Mouse (Mus musculus): ENCODE measurements around the gene Ankra2. TPM values are rescaled to one million over a fixed set of nuclear protein-coding genes. Genes with fewer than 3 reads are reported as not detected.

Ankra2 gene
- polyA plus RNA-seq, 1 experiment from 2014 or later = 62.3 TPM

DNA sequence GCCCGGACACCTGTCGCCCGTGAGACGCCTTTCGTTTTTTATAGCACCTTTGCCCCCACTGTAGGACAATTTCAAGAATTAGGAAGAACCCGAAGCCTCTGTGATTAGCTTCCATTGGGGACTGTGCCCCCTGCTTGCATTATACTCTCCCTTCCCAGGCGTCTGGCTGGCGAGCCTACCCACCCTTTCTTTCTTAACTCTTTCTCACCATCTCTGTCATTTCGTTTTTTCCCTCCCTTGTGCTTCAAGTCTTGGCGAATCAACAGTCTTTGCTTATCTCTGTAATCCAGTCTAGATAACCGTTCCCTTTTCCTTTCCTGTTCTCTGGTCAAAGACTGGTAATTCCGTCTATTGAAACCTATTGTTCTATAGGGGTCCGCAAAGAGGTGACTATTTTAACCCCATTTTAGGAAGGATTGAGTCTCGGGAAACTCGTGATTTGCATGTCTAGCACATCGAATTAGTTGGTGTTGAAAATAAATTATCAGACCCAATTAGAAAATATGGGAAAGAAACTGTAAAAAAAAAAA is 649 bp downstream of the Ankra2 start:
- ATAC-seq (ENCODE audit: low FRiP score) = peak; percentile 11; the same call in 1 of the 2 replicates

DNA sequence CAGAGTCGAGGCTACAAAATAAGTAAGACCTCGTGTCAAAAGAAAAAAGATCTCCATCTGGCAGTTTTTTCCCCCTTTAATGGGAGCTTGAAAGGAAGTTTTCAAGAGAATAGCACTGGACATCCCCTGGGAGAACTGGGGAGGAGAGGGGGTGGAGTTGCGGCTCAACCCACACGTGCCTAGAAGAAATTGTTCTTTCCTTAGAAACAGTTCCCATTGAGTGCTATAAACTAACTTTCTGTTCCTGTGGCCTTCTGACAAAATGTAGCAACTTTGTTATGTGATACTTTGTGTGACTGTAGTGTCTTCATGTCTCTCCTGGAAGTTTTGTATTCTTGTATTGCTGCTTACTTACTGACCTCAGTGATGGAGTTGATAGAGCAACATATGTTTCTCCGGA is 1.2 kb downstream of the Ankra2 start:
- 24% methylated on average over 5 of the region's 5 CpGs for WGBS
- H3K9me3 ChIP-seq = no peaks in the 10 kb centered on the region
- ATAC-seq (ENCODE audit: low FRiP score) = no peak
- H3K4me2 ChIP-seq = peak overlapping the region; percentile 97
- H3K4me3 ChIP-seq = peak overlapping the region; percentile 88
- H3K4me1 ChIP-seq (replicated peaks) = peaks cover 23% of the 10 kb centered on the region
- H3K9ac ChIP-seq = peak overlapping the region; percentile 92
- no peak overlapping the region for H3K27ac ChIP-seq
- H3K36me3 ChIP-seq = peaks cover 23% of the 10 kb centered on the region
- H3K27me3 ChIP-seq = no peaks in the 10 kb centered on the region

More for the DNA sequence above, 649 bp downstream of the Ankra2 start:
- Histone ChIP-seq H3K4me3 (peak overlapping the region; percentile 88), H3K9me3 (no peaks in the 10 kb centered on the region), H3K27ac (peak overlapping the region; percentile 96), H3K27me3 (no peaks in the 10 kb centered on the region), H3K36me3 (peaks cover 20% of the 10 kb centered on the region), H3K4me1 (replicated peaks) (peaks cover 23% of the 10 kb centered on the region), H3K4me2 (peak overlapping the region; percentile 97), H3K9ac (peak overlapping the region; percentile 92)
- under 1% methylated on average over 16 of the region's 16 CpGs for WGBS

DNA sequence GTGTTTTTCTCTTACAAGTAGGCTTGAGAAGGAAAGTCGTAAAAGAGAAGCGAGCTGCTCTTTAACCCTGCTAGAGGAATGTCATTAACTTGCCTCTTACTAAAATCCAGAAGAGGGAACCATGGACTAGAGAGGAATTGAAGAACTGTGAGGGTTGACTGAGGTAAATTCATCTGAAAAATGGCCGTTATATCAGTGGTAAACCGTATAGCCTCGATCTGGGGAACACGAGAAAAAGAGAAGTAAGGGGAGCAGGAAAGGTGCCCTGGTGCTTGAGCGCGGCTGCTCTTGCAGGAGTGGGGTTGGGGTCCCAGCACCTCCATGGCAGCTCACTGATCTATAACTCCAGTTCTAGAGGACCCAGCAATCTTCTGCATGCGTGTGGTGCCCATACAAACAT is 11.1 kb downstream of the Ankra2 start:
- Histone ChIP-seq H3K36me3 (peaks cover 59% of the 10 kb centered on the region), H3K9ac (no peak overlapping the region), H3K4me3 (no peak overlapping the region)

DNA sequence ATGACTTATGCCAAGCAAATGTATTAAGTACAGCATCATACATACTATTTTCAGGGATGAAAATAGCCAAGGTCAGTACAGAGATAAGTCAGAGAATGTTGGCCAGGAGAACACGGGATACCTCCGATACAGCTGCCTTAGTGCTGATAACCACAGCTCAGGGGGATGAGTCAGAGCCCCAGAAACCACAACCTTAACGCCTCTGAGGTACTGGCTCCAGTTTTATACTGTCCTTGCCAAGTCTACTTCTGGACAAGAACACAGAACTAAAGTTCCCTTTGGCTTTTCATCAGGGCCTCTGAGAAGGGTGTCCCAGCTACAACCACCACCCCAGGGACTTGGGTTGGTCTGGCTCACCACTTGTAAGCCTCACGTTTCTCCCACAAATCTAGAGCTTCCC is 12.8 kb downstream of the Ankra2 start:
- Histone ChIP-seq H3K4me2 (no peak overlapping the region), H3K9me3 (no peaks in the 10 kb centered on the region), H3K27me3 (no peaks in the 10 kb centered on the region), H3K4me1 (replicated peaks) (no peaks in the 10 kb centered on the region), H3K4me3 (no peak overlapping the region), H3K27ac (no peak overlapping the region), H3K36me3 (peaks cover 49% of the 10 kb centered on the region), H3K9ac (no peak overlapping the region)
- WGBS = 97% methylated on average over 4 of the region's 4 CpGs
- ATAC-seq (ENCODE audit: low FRiP score) = no peak

More for the DNA sequence above, 11.1 kb downstream of the Ankra2 start:
- Histone ChIP-seq H3K4me2 (no peak overlapping the region), H3K27ac (no peak overlapping the region), H3K4me1 (replicated peaks) (no peaks in the 10 kb centered on the region), H3K9me3 (no peaks in the 10 kb centered on the region), H3K27me3 (no peaks in the 10 kb centered on the region)
- WGBS = 94% methylated on average over 9 of the region's 9 CpGs
- ATAC-seq (ENCODE audit: low FRiP score) = no peak

DNA sequence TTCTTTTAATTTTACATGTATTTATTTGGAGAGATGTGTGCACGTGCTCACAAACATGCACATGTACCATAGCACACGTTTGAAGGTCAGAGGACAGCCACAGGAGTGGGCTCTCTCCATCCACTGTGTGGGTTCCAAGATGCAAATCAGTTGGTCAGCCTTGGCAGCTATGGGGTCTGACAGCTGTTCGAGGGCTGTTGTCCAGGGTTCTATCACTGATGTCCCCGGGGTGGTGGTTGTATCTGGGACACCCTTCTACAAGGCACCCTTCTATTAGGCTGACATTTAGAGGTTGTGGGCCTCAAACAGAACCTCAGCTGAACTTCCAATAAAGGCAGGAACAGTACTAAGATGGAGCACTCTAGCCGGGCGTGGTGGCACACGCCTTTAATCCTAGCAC is 13.4 kb downstream of the Ankra2 start:
- H3K4me3 ChIP-seq = no peak overlapping the region
- no peak overlapping the region for H3K27ac ChIP-seq
- no peak overlapping the region for H3K4me2 ChIP-seq
- peaks cover 43% of the 10 kb centered on the region for H3K36me3 ChIP-seq
- no peak for ATAC-seq (ENCODE audit: low FRiP score)
- 94% methylated on average over 7 of the region's 7 CpGs for WGBS
- H3K9me3 ChIP-seq = no peaks in the 10 kb centered on the region
- H3K4me1 ChIP-seq (replicated peaks) = no peaks in the 10 kb centered on the region
- no peak overlapping the region for H3K9ac ChIP-seq
- no peaks in the 10 kb centered on the region for H3K27me3 ChIP-seq

DNA sequence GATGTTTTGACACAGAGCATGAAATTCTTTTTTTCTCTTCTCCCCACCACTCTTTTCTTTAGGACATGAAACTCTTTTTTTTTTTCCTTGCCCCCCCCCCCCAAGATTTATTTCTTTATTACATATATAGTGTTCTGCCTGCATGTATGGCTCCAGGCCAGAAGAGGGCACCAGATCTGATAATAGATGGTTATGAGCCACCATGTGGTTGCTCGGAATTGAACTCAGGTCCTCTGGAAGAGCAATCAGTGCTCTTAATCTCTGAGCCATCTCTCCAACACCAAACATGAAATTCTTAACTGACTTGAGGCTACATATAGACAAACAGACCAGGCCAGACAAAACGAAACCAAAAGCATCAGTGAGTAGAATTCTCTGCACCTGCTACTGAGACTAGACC is 14.6 kb downstream of the Ankra2 start:
- no peaks in the 10 kb centered on the region for H3K27me3 ChIP-seq
- H3K4me1 ChIP-seq (replicated peaks) = no peaks in the 10 kb centered on the region
- no peaks in the 10 kb centered on the region for H3K9me3 ChIP-seq
- no peak overlapping the region for H3K27ac ChIP-seq
- H3K36me3 ChIP-seq = peaks cover 31% of the 10 kb centered on the region
- H3K9ac ChIP-seq = no peak overlapping the region
- no peak overlapping the region for H3K4me3 ChIP-seq
- 87% methylated on average over 2 of the region's 2 CpGs for WGBS
- no peak overlapping the region for H3K4me2 ChIP-seq
- ATAC-seq (ENCODE audit: low FRiP score) = no peak

DNA sequence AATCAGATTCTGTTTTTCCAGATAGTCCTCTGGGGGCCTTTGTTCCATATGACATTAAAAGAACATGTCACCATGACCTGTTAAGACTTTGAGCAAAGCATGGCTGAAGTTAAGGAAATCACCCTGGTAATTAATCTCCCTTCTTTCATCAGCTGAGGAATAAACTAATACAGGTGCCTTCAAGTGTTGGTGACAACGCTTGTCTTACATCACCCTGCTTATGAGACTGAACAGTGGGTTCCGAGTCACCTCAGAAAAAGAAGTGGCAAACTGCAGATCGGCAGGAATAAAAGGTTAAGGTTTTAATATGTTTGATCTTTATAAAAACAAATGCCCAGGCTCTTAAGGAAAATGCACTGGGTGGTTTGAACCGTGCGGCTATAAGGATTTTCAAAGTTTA is 16.8 kb downstream of the Ankra2 start, which contains the start of gene Gm21976:
TSS of gene Gm21976 (plus strand) at position 202 of the 400 bp plus-strand sequence.
- no peaks in the 10 kb centered on the region for H3K4me1 ChIP-seq (replicated peaks)
- ATAC-seq (ENCODE audit: low FRiP score) = no peak
- H3K9me3 ChIP-seq = no peaks in the 10 kb centered on the region
- no peak within 1 kb of the TSS for H3K4me2 ChIP-seq
- H3K36me3 ChIP-seq = peaks cover 11% of the 10 kb centered on the region
- 91% methylated on average over 5 of the region's 5 CpGs for WGBS
- no peaks in the 10 kb centered on the region for H3K27me3 ChIP-seq
- H3K4me3 ChIP-seq = no peak within 1 kb of the TSS
- no peak within 1 kb of the TSS for H3K27ac ChIP-seq
- no peak within 1 kb of the TSS for H3K9ac ChIP-seq

DNA sequence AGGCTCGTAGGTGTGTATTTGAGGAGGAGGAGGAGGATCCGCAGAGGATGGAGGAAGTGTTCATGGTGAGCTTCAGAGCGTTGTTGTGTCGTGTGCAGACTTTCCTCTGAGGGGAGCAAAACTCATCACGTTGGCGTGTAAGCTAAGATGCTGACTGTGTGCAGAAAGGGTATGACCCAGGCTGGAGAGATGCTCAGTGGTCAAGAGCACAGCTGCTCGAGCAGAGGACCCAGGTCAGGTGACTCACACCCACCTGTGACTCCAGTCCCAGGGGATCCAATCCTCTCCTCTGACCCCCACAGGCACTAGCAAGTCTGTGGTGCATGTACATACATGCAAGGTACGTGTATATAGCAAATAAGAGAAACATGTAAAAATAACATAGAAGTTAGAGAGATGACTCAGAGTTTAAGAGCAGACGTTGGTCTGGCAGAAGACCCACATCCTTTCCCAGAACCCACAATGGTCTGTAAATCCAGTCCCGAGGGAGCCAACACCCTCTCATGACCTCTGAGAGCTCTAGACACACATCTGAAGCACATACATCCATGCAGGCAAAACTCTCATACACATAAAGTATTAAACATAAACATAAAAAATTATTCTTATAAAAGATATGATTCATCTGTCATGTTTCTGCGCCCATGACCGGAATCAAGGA is 18.2 kb downstream of the Ankra2 start:
- Histone ChIP-seq H3K4me2 (no peak overlapping the region), H3K27me3 (no peaks in the 10 kb centered on the region), H3K27ac (no peak overlapping the region), H3K9me3 (no peaks in the 10 kb centered on the region), H3K36me3 (no peaks in the 10 kb centered on the region; the same call in 1 of the 2 replicates), H3K4me3 (no peak overlapping the region), H3K9ac (no peak overlapping the region), H3K4me1 (replicated peaks) (no peaks in the 10 kb centered on the region)
- WGBS = 81% methylated on average over 12 of the region's 12 CpGs
- no peak for ATAC-seq (ENCODE audit: low FRiP score)

DNA sequence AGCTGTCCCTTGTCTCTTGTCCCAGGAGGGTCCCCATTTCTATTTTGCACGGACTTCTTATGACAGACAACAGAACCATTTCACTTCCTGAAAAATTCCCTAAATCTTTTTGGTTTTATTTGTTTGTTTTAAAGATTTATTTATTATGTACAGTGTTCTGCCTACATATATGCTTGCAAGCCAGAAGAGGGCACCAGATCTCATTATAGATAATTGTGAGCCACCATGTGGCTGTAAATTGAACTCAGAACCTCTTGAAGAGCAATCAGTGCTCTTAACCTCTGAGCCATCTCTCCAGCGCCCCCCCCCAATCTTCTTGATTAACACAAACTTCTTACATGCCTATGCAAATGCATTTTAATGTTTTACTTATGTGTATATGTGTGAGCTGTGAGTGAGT is 27.8 kb downstream of the Ankra2 start:
- no peak overlapping the region for H3K9ac ChIP-seq
- H3K27ac ChIP-seq = no peak overlapping the region
- no peaks in the 10 kb centered on the region for H3K36me3 ChIP-seq
- no peak for ATAC-seq (ENCODE audit: low FRiP score)
- H3K27me3 ChIP-seq = no peaks in the 10 kb centered on the region
- no peak overlapping the region for H3K4me2 ChIP-seq
- no peak overlapping the region for H3K4me3 ChIP-seq
- H3K4me1 ChIP-seq (replicated peaks) = no peaks in the 10 kb centered on the region
- H3K9me3 ChIP-seq = no peaks in the 10 kb centered on the region
- 42% methylated on average over 2 of the region's 2 CpGs for WGBS

DNA sequence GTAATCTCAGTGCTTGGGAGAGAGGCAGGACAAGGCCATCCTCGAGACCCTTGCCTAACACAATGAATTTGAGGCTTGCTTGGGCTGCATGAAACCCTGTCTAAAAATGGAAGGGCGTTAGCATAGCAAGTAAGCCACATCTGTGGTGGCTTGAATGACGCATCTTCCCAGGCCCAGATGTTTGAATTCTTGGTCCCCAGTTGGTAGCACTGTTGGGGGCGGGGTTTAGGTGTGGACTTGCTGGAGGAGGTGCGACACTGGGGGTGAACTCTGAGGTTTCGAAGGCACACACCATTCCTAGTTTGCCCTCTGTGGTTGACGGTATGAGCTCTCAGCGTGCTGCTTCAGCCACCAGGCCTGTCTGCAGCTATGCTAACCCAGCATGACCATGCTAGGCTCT is 28.8 kb downstream of the Ankra2 start:
- no peak overlapping the region for H3K4me3 ChIP-seq
- no peak overlapping the region for H3K9ac ChIP-seq
- no peaks in the 10 kb centered on the region for H3K36me3 ChIP-seq
- no peak overlapping the region for H3K4me2 ChIP-seq
- no peak for ATAC-seq (ENCODE audit: low FRiP score)
- H3K27me3 ChIP-seq = no peaks in the 10 kb centered on the region
- no peaks in the 10 kb centered on the region for H3K4me1 ChIP-seq (replicated peaks)
- H3K9me3 ChIP-seq = no peaks in the 10 kb centered on the region
- no peak overlapping the region for H3K27ac ChIP-seq
- WGBS = 86% methylated on average over 8 of the region's 8 CpGs

DNA sequence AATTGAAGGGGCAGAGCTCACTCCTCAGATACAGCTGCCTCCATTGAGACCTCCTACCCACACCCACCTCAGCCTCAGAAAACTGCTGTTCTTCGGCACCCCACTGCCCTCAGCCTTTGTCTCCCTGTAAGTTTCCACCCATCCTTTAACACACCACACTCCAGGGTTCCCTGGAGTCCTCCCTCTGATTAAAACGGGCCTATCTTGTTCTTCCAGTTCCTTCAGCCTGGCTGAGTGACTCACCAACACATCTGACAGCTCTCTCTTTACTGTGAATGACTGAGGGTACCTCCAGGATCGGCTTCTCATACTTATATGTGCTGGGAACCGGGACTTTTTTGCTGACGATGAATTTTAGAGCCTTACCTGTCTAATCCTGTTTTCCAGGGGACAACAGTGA is 33.2 kb downstream of the Ankra2 start:
- Histone ChIP-seq H3K27me3 (no peaks in the 10 kb centered on the region), H3K4me3 (no peak overlapping the region), H3K4me2 (no peak overlapping the region), H3K9me3 (no peaks in the 10 kb centered on the region), H3K9ac (no peak overlapping the region), H3K27ac (no peak overlapping the region), H3K4me1 (replicated peaks) (0 out of 2 replicates have a peak, but pooled peaks cover 3% of the 10 kb centered on the region), H3K36me3 (no peaks in the 10 kb centered on the region)
- WGBS = 44% methylated on average over 5 of the region's 5 CpGs
- ATAC-seq (ENCODE audit: low FRiP score) = no peak

DNA sequence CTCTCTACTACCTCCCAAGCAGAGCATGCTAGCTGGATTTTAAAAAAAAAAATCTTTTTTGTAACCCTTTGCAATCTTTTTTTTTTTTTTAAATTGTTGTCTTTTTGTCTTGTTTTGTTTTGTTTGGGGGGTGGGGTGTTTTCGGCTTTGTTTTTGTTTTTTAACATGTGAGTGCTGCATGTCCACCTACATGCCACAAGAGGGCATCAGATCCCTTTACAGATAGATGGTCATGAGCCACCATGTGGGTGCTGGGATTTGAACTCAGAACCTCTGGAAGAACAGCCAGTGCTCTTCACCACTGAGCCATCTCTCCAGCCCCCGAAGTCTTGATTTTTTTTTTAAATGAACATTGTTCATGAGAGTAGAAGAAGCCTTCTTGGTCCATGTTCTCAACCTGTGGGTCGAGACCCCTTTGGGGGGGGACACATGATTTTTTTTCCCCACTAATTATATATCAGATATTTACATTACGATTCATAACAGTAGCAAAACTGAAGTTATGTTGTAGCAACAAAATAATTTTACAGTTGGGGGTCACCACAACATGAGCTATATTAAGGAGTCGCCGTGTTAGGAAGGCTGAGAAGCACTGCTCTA is 35.1 kb downstream of the Ankra2 start:
- H3K4me1 ChIP-seq (replicated peaks) = 0 out of 2 replicates have a peak, but pooled peaks cover 3% of the 10 kb centered on the region
- no peak overlapping the region for H3K4me2 ChIP-seq
- WGBS = 90% methylated on average over 6 of the region's 6 CpGs
- no peaks in the 10 kb centered on the region for H3K36me3 ChIP-seq
- no peak overlapping the region for H3K27ac ChIP-seq
- no peak overlapping the region for H3K9ac ChIP-seq
- H3K27me3 ChIP-seq = no peaks in the 10 kb centered on the region
- no peak overlapping the region for H3K4me3 ChIP-seq
- H3K9me3 ChIP-seq = no peaks in the 10 kb centered on the region
- ATAC-seq (ENCODE audit: low FRiP score) = no peak
